Mouse (Mus musculus): Measurements from ENCODE around the gene Cks1b.
A peak's percentile ranks its signal among the peaks of the same experiment; 100 is the strongest.

Cks1b gene

DNA sequence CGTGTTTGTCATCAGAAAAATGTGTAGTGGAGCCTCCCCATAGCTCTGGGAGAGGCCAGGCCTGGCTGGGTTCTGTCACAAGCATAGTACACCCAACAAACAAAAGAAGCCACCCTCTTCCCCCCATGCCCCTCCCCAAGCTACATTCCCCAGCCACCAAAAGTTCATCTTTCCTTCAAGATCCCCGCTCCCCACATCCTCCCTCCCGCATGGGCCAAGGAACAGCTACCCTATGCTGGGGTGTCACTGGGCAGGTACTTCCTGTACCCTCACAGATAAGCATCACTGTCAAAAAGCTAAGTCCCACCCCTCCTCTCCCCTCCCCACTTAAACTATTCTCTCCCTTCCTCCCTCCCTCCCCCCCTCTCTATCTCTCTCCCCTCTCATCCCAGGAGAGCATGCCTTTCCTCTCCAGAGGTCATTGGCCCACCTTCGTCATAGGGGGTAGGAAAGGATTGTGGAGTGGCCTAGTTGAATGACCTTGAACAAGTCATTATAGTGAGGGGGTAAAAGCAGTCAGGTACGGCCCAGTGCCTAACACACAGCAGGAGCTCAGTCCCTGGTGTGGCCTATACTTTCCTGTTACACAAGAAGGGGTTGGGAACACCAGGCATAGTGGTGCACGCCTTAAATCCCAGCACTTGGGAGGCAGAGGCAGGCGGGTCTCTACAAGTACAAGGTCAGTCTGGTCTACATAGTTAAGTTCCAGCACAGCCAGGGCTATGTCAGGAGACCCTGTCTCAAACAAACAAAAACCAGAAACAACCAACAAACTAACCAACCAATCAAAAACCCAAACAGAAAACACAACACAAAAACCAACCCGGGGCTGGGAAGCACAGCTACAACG, 35.9 kb downstream of the Cks1b start:
- no peak for DNase-seq (ENCODE audit: low read depth)

- no peak for DNase-seq (ENCODE audit: low read depth)
These were observed 37.0 kb downstream of the Cks1b start for GRCm38 (mm10) chr3:89381233-89381632.

DNA sequence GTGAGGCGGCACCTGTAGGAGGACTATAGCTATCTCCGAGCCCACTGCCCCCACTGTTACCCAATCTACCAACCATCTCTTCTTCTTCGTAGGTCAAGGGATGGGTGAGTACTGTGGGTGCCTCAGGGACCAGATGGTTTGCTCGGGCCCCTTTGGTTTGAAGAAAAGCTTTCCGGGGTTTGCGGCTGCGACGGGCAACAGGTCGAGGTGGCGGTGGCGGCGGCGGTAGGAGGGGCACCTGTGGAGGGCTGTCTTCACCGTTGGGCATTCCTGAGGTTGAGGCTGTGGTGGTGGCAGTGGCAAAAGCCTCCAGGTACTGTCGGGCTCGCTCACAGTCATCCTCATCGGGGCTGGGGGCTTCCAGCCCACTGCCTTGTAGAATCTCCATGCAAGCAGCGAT, 37.5 kb downstream of the Cks1b start:
- no peak for DNase-seq (ENCODE audit: low read depth)

DNA sequence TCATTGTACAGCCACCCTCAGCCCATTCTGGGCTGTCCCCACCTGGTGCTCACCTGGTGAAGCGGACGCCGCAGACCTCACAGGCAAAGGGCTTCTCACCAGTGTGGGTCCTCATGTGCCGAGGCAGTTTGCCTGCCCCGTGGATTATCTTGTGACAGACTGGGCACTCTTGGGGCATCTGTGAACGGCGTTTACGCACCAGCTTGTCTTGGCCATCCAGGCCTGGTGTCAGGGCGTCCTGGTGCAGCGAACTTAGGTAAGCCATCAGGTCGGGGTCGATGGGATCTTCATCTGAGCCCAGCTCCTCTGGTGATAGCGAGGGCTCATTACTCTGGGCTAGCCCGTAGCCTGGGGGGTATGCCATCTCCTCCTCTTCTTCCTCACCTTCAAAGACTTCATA, 37.9 kb downstream of the Cks1b start:
- DNase-seq (ENCODE audit: low read depth): no peak

DNA sequence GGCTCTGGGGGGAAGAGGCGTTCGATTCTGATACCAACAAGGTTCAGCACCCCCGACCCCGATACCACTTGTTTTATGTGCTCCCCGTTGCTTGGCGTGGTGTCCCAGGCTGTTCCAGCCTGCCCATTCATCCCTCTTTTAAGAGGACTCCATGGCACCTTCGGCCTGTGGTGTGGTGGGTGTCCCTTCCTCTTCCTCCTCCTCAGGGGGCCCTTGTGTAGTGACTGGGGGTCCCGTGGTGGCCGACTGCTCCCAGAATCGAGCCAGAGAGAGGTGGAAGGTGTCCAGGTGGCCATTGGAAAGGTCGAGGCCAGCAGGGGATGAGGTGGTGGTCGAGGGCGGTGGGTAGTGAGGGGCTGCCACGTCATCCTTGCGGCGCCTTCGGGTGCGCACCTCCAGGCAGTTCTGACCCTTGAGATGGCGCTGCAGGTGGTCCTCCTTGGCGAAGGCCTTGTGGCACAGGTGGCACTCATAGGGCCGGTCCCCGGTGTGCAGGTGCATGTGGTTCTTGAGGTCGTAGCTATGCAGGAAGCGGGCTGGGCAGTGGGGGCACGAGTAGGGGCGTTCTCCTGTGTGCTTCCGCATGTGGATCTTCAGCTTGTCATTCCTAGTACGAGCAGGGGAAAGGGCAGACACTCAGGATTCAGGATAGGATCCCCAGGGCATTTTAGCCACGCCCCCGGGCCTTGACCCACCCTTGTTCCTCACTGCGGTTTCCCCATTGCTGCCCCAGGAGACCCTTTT, 38.6 kb downstream of the Cks1b start:
- DNase-seq (ENCODE audit: low read depth): no peak

DNA sequence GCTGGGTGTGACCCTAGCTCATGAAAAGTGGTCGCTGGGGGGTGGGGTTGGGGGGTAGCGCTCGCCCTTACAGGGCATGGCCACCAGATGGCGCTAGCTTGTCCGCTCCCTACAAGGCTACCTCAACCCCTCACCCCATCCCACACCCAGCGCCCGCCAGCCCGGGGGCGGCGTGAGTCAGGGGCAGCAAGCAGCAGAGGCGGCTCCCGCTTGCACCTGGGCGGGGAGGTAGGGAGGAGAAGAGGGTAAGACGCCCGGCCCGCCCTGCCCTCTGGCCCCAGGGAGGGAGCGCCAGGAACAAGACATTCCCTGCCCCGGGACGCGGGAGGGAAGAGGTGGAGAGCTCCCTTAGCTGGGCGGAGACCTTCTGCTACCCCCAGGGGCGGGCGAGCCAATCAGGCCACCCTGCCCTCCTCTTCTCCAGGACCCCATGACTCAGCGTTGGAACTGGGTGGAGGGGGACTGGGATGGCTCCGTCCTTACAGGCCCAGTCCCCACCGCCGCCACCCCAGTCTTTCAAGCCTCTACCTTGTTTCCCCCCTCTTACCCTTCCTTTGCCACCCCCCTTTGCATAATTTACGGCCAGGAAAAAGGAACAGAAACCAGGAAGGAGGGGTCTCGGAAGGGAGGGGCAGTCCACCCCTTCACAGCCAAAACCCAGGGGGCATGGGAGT, 39.7 kb downstream of the Cks1b start:
- peak; percentile 89 for DNase-seq (ENCODE audit: low read depth)

DNA sequence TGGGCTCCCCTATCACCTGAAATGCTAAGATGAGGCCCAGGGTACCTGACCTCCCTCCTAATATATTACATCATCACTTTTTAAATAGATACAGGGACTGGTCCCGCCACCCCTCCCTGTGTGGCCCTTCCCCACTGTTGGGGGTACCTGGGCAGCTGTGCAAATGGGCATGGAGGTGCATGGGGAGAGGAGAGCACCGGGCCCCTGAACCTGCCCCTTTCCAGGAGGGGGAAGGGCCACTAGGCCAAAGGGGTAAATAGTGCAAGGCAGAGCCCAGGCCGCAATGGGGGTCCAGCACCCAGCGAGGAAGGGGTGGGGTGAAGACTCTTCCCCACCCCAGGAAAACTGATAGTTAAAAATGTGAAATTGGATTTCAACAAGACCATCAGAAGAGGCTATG, 40.4 kb downstream of the Cks1b start:
- no peak for DNase-seq (ENCODE audit: low read depth)

DNA sequence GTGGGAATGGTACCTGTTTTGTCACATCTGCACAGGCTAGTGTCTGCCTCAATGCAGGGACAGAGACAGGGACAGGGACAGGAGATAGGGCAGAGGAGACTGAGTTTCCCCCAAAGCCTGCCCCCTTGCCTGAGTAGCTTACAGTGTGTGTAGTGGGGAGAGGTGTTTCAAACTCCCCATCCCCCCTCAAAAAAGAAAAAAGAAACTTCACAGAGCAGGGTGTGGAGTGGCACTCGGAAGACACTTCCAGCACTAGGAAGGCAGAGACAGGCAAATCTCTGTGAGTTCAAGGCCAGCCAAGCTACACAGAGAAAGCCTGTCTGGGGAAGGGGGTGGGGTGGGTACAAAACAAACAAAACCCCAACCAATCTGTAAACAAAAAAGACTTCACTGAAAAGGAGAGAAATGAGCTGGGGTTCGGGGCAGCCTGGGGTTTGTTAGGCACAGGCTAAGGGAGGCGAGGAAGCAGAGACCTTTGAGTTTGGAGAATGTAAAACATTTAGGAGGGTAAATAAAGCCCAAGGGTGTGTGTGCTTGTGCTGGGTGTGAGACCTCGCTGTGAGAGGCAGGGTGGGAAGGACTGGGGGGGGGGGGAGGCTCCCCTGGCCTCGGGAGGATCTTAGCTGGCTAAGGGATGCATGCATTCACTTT, 44.5 kb downstream of the Cks1b start:
- DNase-seq (ENCODE audit: low read depth): no peak

GRCm38 (mm10) chr3:89367338-89367737, 50.8 kb downstream of the Cks1b start:
- DNase-seq (ENCODE audit: low read depth): no peak

GRCm38 (mm10) chr3:89365486-89366414, 52.4 kb downstream of the Cks1b start:
- no peak for DNase-seq (ENCODE audit: low read depth)
